Mouse (Mus musculus): ENCODE results near the gene Dscaml1. TPM values are rescaled to one million over a fixed set of nuclear protein-coding genes. Genes with fewer than 3 reads are reported as not detected.

Gene Dscaml1
- total and polyA plus RNA-seq, 3 experiments, result not detected

DNA sequence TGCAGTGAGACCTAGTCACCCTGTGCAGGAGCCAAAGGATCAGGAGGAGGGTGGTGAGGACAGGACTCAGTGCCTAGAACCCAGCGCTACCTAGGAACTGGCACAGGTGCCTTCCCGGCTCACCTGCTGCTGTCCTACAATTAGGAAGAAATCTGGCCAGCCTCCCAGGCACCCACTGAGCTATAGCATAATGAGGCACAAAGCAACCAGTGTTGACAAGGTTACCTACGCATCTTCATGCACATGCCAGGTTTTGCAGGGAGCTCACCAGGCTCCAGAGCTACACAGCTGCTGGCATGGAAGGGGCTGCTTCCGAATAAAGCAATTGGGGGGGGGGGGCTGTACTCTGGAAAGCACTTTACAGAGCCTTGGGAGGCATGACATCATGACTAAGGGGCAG, 124.2 kb downstream of the Dscaml1 start:
- no peak for DNase-seq (ENCODE audit: low read depth, low spot score)
- no peaks in the 10 kb centered on the region for H3K79me2 ChIP-seq (ENCODE audit: control insufficient read depth, insufficient read depth, low read length, poor library complexity)
- no peak overlapping the region for H3K9ac ChIP-seq (ENCODE audit: control insufficient read depth, low read depth, low read length, poor library complexity, severe bottlenecking)
- TF ChIP-seq SMC3 (IDR thresholded peaks at IDR 0.05; ENCODE audit: low read depth, low read length), result no peak
- no peak for TF ChIP-seq POLR2AphosphoS2 (IDR thresholded peaks at IDR 0.05; ENCODE audit: low read length)
- no peak for TF ChIP-seq CTCF (IDR thresholded peaks at IDR 0.05 in 2 of 3, conservative IDR thresholded peaks at IDR 0.05 in 1 of 3; ENCODE audit: control insufficient read depth in 1 of 3, insufficient read depth in 1 of 3, low read depth in 2 of 3, low read length in 3 of 3, poor library complexity in 1 of 3, severe bottlenecking in 1 of 3)
- no peak for TF ChIP-seq MAX (IDR thresholded peaks at IDR 0.05; ENCODE audit: low read length)
- H3K36me3 ChIP-seq (ENCODE audit: control insufficient read depth in 1 of 2, insufficient read depth in 2 of 2, low read length in 2 of 2), result no peaks in the 10 kb centered on the region
- H3K4me3 ChIP-seq (ENCODE audit: control insufficient read depth in 1 of 2, insufficient read depth in 1 of 2, low read depth in 2 of 2, low read length in 2 of 2), result no peak overlapping the region
- H3K4me1 ChIP-seq (ENCODE audit: control insufficient read depth in 1 of 2, insufficient read depth in 2 of 2, low read length in 2 of 2), result no peaks in the 10 kb centered on the region
- H3K9me3 ChIP-seq (replicated peaks; ENCODE audit: insufficient read depth, low read length), result no peaks in the 10 kb centered on the region
- no peak overlapping the region for H3K27ac ChIP-seq (ENCODE audit: control insufficient read depth, low read depth, low read length)
- H3K27me3 ChIP-seq (ENCODE audit: control insufficient read depth in 1 of 2, insufficient read depth in 2 of 2, low read length in 2 of 2), result no peaks in the 10 kb centered on the region

DNA sequence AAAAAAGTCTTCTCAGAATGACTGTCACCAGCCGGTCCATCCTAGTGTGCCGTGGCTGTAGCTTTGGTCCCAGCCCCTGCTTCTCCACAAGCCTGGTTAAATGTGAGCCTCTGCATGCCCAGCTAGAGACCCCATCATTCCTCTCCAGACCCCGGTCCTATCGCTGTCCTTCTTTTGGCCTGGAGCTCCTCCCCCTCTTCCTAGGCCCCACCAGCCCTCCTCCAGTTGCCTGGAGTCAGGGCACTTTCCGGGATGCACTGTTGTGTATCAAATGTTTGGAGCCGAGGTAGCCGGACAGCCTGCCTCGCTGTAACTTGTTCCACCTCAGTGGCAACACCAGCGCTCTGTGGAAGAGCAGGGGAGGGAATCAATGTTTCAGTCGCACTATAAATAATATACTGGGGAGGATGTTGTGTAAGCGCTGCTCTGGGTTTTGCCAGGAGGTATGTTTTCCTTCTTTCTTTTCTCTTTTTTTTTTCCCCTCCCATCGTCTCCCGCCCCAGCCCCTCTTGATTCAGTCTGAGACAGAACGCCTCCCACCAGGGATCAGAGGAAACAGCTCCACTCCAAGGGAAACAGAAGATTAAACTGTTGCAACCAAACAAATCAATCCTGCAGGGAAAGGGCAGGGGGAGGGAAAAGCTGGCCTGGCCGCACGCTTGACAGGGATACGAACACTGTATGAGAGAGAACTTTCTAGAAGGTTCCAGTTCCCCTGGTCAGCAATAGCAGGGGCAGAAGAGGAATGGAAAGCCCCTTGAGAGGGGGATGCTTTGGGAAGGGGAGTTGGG, 128.8 kb downstream of the Dscaml1 start:
- Histone ChIP-seq H3K79me2 (ENCODE audit: control insufficient read depth, insufficient read depth, low read length, poor library complexity) (no peaks in the 10 kb centered on the region), H3K9ac (ENCODE audit: control insufficient read depth, low read depth, low read length, poor library complexity, severe bottlenecking) (no peak overlapping the region), H3K4me3 (ENCODE audit: control insufficient read depth in 1 of 2, insufficient read depth in 1 of 2, low read depth in 2 of 2, low read length in 2 of 2) (no peak overlapping the region), H3K9me3 (replicated peaks; ENCODE audit: insufficient read depth, low read length) (no peaks in the 10 kb centered on the region), H3K4me1 (ENCODE audit: control insufficient read depth in 1 of 2, insufficient read depth in 2 of 2, low read length in 2 of 2) (no peaks in the 10 kb centered on the region), H3K27me3 (ENCODE audit: control insufficient read depth in 1 of 2, insufficient read depth in 2 of 2, low read length in 2 of 2) (no peaks in the 10 kb centered on the region), H3K36me3 (ENCODE audit: control insufficient read depth in 1 of 2, insufficient read depth in 2 of 2, low read length in 2 of 2) (no peaks in the 10 kb centered on the region), H3K27ac (ENCODE audit: control insufficient read depth, low read depth, low read length) (no peak overlapping the region)
- TF ChIP-seq MAFK (IDR thresholded peaks at IDR 0.05; ENCODE audit: borderline replicate concordance, low read depth, low read length) (no peak), E2F4 (IDR thresholded peaks at IDR 0.05; ENCODE audit: borderline replicate concordance, low read depth, low read length) (no peak), UBTF (IDR thresholded peaks at IDR 0.05; ENCODE audit: borderline replicate concordance, insufficient read depth, low read depth, low read length) (no peak), SIN3A (IDR thresholded peaks at IDR 0.05; ENCODE audit: low read length) (no peak), NELFE (IDR thresholded peaks at IDR 0.05; ENCODE audit: low read depth, low read length) (no peak), CTCF (IDR thresholded peaks at IDR 0.05 in 2 of 3, conservative IDR thresholded peaks at IDR 0.05 in 1 of 3; ENCODE audit: control insufficient read depth in 1 of 3, insufficient read depth in 1 of 3, low read depth in 2 of 3, low read length in 3 of 3, poor library complexity in 1 of 3, severe bottlenecking in 1 of 3) (no peak), JUND (IDR thresholded peaks at IDR 0.05; ENCODE audit: low read depth, low read length) (no peak), ZC3H11A (IDR thresholded peaks at IDR 0.05; ENCODE audit: low read depth, low read length) (no peak), RCOR1 (IDR thresholded peaks at IDR 0.05; ENCODE audit: low read depth, low read length) (no peak), ZNF384 (IDR thresholded peaks at IDR 0.05; ENCODE audit: low read depth, low read length) (no peak), ZMIZ1 (IDR thresholded peaks at IDR 0.05; ENCODE audit: low read depth, low read length) (no peak), TCF12 (IDR thresholded peaks at IDR 0.05; ENCODE audit: low read depth, low read length) (no peak), POLR2AphosphoS5 (IDR thresholded peaks at IDR 0.05; ENCODE audit: borderline replicate concordance, low read depth, low read length) (no peak), GATA1 (IDR thresholded peaks at IDR 0.05; ENCODE audit: low read depth, low read length) (no peak), EP300 (IDR thresholded peaks at IDR 0.05; ENCODE audit: low read depth in 1 of 2, low read length in 2 of 2) (no peak), NRF1 (IDR thresholded peaks at IDR 0.05; ENCODE audit: insufficient read depth, low read depth, low read length, poor library complexity, severe bottlenecking) (no peak), KAT2A (conservative IDR thresholded peaks at IDR 0.05; ENCODE audit: low read depth, low read length) (no peak), RAD21 (IDR thresholded peaks at IDR 0.05; ENCODE audit: low read depth, low read length) (no peak), MXI1 (IDR thresholded peaks at IDR 0.05; ENCODE audit: low read depth, low read length) (no peak), ELF1 (IDR thresholded peaks at IDR 0.05; ENCODE audit: low read depth, low read length) (no peak)
- DNase-seq (ENCODE audit: low read depth, low spot score), result no peak
